Mouse (Mus musculus): ENCODE data around the gene Fat3. TPM values are rescaled to one million over a fixed set of nuclear protein-coding genes. Genes with fewer than 3 reads are reported as not detected.

Fat3 gene
- polyA plus RNA-seq, 1 experiment from 2014 or later = 2.3 TPM

GRCm38 (mm10) chr9:16121756-16122155 is 379.3 kb downstream of the Fat3 start:
- H3K36me3 ChIP-seq = no peaks in the 10 kb centered on the region
- 92% methylated on average over 5 of the region's 5 CpGs for WGBS
- H3K4me1 ChIP-seq = no peaks in the 10 kb centered on the region
- H3K4me3 ChIP-seq = no peak overlapping the region
- H3K27ac ChIP-seq = no peak overlapping the region
- no peak for DNase-seq (ENCODE audit: low spot score)
- no peaks in the 10 kb centered on the region for H3K9me3 ChIP-seq (replicated peaks)
- no peaks in the 10 kb centered on the region for H3K27me3 ChIP-seq (ENCODE audit: low read depth, poor library complexity, severe bottlenecking)

GRCm38 (mm10) chr9:16114821-16115485 is 386.1 kb downstream of the Fat3 start:
- H3K27ac ChIP-seq = no peak overlapping the region
- WGBS = 84% methylated on average over 7 of the region's 7 CpGs
- H3K36me3 ChIP-seq = no peaks in the 10 kb centered on the region
- H3K4me3 ChIP-seq = no peak overlapping the region
- DNase-seq (ENCODE audit: low spot score) = no peak
- no peaks in the 10 kb centered on the region for H3K27me3 ChIP-seq (ENCODE audit: low read depth, poor library complexity, severe bottlenecking)
- H3K4me1 ChIP-seq = no peaks in the 10 kb centered on the region
- no peaks in the 10 kb centered on the region for H3K9me3 ChIP-seq (replicated peaks)

DNA sequence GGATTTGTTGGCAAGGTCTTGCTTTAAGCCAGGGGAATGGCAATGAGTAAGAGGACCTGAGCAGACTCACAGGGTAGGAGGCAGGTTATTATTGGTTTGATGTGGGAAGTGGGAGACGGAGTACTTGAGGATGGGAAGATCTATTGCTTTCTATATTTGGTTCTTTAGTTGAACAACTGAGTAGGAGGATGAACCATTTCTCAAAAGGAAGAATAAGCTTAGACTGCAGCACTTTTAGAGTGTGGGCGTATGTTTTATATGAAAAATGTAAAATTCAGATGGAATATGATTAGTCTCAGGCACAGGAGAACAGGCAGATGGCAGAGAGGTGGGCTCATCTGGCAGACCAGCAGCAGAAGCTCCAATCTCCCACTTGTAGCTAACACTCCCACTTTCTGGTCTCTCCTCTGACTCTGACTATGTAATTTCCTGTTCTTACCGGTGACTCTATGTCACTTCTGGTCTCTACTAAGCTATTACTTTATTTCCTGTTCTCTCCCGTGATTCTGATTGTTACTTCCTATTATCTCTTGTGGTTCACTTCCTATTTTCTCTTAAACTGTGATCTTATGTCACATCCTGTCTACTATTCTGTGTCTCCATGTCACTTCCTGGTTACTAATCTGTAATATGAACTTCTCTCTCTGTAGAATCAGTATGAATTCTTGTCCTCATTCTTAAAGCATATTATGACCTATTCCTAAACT is 387.0 kb downstream of the Fat3 start:
- 87% methylated on average over 4 of the region's 4 CpGs for WGBS
- Histone ChIP-seq H3K9me3 (replicated peaks) (no peaks in the 10 kb centered on the region), H3K27me3 (ENCODE audit: low read depth, poor library complexity, severe bottlenecking) (no peaks in the 10 kb centered on the region), H3K36me3 (no peaks in the 10 kb centered on the region), H3K27ac (no peak overlapping the region), H3K4me1 (no peaks in the 10 kb centered on the region), H3K4me3 (no peak overlapping the region)
- DNase-seq (ENCODE audit: low spot score) = no peak

DNA sequence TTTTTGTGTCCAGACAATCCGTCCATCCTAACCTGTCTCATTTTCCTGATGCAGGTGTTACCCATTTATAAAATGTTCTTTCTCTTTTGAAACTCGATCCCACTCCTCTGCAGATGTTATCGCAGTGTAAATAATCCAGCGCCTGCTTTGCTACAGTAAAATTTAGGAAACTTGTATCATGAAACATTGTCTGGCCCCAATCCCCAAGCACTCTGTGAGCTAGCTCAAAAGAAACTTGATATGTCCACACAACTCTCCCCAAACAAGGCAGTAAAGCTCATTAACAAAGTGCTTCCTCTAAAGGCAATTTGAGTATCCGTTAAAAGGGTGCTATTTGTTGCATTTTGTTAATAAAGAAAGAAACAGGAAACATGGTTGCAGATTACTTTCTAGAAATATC is 393.2 kb downstream of the Fat3 start:
- DNase-seq (ENCODE audit: low spot score) = no peak
- Histone ChIP-seq H3K9me3 (replicated peaks) (no peaks in the 10 kb centered on the region), H3K4me3 (no peak overlapping the region), H3K27ac (no peak overlapping the region), H3K27me3 (ENCODE audit: low read depth, poor library complexity, severe bottlenecking) (no peaks in the 10 kb centered on the region), H3K36me3 (no peaks in the 10 kb centered on the region), H3K4me1 (peaks cover 17% of the 10 kb centered on the region)
- WGBS = 47% methylated on average over 5 of the region's 5 CpGs

- no peak overlapping the region for H3K27ac ChIP-seq
- H3K4me3 ChIP-seq = no peak overlapping the region
- WGBS = 61% methylated on average over 5 of the region's 5 CpGs
- no peaks in the 10 kb centered on the region for H3K9me3 ChIP-seq (replicated peaks)
- peaks cover 17% of the 10 kb centered on the region for H3K4me1 ChIP-seq
- no peak for DNase-seq (ENCODE audit: low spot score)
- no peaks in the 10 kb centered on the region for H3K27me3 ChIP-seq (ENCODE audit: low read depth, poor library complexity, severe bottlenecking)
- H3K36me3 ChIP-seq = no peaks in the 10 kb centered on the region
Measured at GRCm38 (mm10) chr9:16107386-16107785, 393.7 kb downstream of the Fat3 start.

DNA sequence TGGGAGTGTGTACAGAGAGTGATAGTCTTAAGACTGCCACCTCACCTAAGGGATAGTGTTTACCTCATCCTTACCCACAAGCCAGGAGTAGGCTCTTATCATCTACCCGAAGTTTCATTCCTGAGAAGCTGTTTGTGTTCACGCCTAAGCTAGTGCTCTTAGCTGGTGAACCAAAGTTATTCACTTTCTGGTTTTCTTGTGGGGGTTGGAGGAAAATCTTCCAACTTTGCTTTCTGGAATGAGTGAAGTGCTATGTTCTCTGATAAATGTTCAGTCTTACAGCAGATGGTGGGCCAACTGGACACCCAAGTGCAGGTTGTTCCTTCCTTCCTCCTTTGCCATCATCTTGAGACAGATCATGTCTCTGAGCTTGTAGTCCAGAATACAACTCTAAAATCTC is 402.5 kb downstream of the Fat3 start:
- WGBS = 87% methylated on average over 2 of the region's 2 CpGs
- no peaks in the 10 kb centered on the region for H3K36me3 ChIP-seq
- H3K9me3 ChIP-seq (replicated peaks) = no peaks in the 10 kb centered on the region
- H3K27ac ChIP-seq = no peak overlapping the region
- no peaks in the 10 kb centered on the region for H3K4me1 ChIP-seq
- no peaks in the 10 kb centered on the region for H3K27me3 ChIP-seq (ENCODE audit: low read depth, poor library complexity, severe bottlenecking)
- no peak overlapping the region for H3K4me3 ChIP-seq
- DNase-seq (ENCODE audit: low spot score) = no peak

DNA sequence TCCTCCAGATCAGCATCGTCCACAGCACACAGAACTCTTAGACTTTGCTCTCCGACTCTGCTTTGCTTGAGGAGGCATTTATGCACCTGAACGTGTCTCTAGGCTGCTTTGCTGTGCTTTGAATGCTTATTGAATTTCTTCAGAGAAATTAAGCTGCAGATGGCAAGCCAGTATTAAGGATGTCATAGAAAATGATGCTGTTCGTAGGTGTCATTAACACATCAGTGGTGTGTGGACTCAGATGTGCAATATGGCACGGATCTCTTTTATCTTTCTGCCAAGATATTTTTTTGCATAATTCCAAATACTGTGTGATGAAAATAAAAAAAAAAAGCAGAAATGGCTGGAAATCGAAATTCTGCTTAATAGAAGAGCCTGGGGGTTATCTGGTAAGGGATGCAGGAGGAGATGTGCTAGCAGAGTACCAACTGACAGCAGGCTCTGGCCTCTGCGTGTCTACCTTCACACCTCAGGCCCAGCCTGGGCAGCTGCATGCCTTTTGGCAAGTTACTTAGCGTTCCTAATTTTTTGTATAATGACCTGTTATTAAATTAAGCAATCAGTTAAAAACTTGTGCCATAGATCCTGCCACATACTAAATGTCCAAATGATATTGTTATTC is 407.9 kb downstream of the Fat3 start:
- DNase-seq (ENCODE audit: low spot score) = no peak
- Histone ChIP-seq H3K4me3 (no peak overlapping the region), H3K27me3 (ENCODE audit: low read depth, poor library complexity, severe bottlenecking) (no peaks in the 10 kb centered on the region), H3K27ac (no peak overlapping the region), H3K4me1 (peaks cover 7% of the 10 kb centered on the region), H3K36me3 (no peaks in the 10 kb centered on the region), H3K9me3 (replicated peaks) (no peaks in the 10 kb centered on the region)
- 80% methylated on average over 8 of the region's 8 CpGs for WGBS

DNA sequence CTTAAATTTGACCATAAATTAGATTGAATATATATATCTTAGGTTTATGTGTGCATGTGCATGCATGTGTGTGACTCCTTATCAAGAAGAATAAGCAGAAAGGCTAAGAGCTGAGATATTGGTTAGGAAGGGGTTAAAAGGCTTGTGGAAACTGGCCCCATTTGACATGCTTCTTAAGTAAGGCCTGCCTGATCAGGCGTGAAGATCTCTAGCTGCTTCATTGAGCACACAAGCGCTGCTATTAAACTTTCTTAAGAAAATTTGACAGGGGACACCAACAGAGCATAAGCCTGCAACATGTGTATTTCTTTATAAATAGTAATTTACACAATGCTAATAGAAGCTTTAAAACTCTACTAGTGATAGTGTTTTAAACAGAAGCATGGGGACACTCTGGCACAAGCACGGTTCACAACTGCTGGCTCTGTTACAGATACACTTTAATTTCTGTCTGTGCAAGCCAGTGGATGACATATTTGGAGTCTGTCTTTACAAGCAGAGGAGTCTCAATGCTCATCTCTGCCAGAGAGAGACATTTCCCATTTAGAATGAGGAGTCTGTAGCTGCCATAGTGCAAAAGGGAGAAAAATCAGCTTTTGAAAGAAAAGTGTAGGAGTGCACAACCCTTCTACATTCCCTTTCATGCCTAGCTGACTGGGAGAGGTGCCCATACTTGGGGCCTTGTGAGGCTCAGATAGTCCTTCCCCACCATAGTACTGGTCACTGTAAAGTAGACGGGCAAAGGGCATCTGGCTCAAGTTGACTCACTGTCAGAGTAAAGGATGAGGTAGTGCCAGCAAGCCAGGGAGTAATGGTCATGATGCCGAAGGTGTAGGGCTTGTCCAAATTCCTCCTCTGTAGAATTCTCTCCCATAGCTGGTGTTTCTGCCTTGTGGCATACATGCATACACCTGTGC is 408.8 kb downstream of the Fat3 start:
- no peaks in the 10 kb centered on the region for H3K27me3 ChIP-seq (ENCODE audit: low read depth, poor library complexity, severe bottlenecking)
- 70% methylated on average over 5 of the region's 5 CpGs for WGBS
- no peak overlapping the region for H3K27ac ChIP-seq

DNA sequence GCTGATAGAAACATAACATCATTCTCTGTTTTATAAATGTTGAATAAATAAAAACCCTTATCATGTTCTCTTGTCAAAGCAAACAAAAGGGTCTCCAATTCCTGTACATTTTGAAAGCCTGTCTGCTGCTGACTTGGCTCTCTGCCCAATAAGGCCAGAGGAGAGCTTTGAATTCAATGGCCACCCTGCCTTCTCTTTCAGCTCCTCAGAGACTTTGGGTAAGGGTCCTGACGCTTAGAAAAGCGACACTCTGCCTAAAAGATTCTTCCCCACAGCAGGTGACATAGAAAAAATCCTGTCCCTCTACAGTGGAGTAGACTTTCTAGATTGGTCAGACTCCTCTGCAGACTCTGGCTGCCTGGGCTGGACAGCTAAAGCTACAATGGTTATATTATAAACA is 421.8 kb downstream of the Fat3 start:
- no peak overlapping the region for H3K27ac ChIP-seq
- no peak overlapping the region for H3K4me3 ChIP-seq
- no peak for DNase-seq (ENCODE audit: low spot score)
- WGBS = 82% methylated on average over 2 of the region's 2 CpGs
- no peaks in the 10 kb centered on the region for H3K9me3 ChIP-seq (replicated peaks)
- H3K27me3 ChIP-seq (ENCODE audit: low read depth, poor library complexity, severe bottlenecking) = no peaks in the 10 kb centered on the region
- no peaks in the 10 kb centered on the region for H3K36me3 ChIP-seq
- no peaks in the 10 kb centered on the region for H3K4me1 ChIP-seq

More for the DNA sequence above, 408.8 kb downstream of the Fat3 start:
- Histone ChIP-seq H3K9me3 (replicated peaks) (no peaks in the 10 kb centered on the region), H3K4me1 (peaks cover 7% of the 10 kb centered on the region), H3K36me3 (no peaks in the 10 kb centered on the region), H3K4me3 (no peak overlapping the region)
- DNase-seq (ENCODE audit: low spot score) = no peak

DNA sequence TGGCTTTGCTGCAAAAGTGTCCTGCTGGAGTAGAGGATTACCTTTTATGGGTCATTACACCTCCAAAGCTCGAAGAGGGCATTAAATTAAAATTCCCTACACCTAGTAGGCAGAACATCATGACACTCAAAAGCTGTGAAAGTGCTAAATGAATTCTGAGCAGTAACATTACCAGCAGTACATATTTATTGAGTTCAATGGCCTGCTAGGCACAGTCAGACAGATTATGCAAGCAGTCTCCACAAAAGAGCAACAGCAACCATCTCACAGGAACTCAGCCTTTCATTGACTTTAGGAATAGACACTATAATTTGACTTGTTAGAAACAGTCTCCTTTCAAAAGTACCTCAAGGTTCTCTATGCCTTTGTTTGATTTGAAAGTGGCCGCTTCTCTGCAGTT is 426.4 kb downstream of the Fat3 start:
- H3K36me3 ChIP-seq = no peaks in the 10 kb centered on the region
- DNase-seq (ENCODE audit: low spot score) = no peak
- no peak overlapping the region for H3K27ac ChIP-seq
- no peaks in the 10 kb centered on the region for H3K9me3 ChIP-seq (replicated peaks)
- H3K4me3 ChIP-seq = no peak overlapping the region
- H3K27me3 ChIP-seq (ENCODE audit: low read depth, poor library complexity, severe bottlenecking) = no peaks in the 10 kb centered on the region
- H3K4me1 ChIP-seq = no peaks in the 10 kb centered on the region
- 80% methylated on average over 2 of the region's 2 CpGs for WGBS

- 85% methylated on average over 6 of the region's 6 CpGs for WGBS
- H3K4me1 ChIP-seq = no peaks in the 10 kb centered on the region
- H3K27me3 ChIP-seq (ENCODE audit: low read depth, poor library complexity, severe bottlenecking) = no peaks in the 10 kb centered on the region
- H3K4me3 ChIP-seq = no peak overlapping the region
- no peaks in the 10 kb centered on the region for H3K9me3 ChIP-seq (replicated peaks)
- no peaks in the 10 kb centered on the region for H3K36me3 ChIP-seq
- H3K27ac ChIP-seq = no peak overlapping the region
- no peak for DNase-seq (ENCODE audit: low spot score)
Measured at GRCm38 (mm10) chr9:16074116-16074515, 427.0 kb downstream of the Fat3 start.

- no peaks in the 10 kb centered on the region for H3K4me1 ChIP-seq
- WGBS = 89% methylated on average over 4 of the region's 4 CpGs
- no peak overlapping the region for H3K4me3 ChIP-seq
Measured at GRCm38 (mm10) chr9:16063447-16063846, 437.6 kb downstream of the Fat3 start.

DNA sequence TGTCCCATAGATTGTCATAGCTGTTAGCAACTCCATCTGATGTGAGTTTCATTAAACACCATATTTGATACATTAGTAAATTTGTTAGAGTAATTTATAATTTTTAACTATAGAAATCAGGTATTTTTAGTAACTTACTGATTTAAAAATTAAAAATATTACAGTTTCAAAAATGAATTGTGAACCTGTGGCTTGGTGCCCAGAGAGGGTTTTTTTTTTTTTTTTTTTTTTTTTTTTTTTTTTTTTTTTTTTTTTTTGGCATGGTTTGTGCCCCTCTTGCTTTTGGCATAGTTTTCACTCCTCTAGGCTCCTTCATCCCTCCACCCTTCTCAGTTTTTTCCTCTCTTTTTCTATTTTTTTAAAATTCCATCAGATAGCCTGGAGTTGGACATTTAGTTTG is 438.6 kb downstream of the Fat3 start:
- no peak overlapping the region for H3K27ac ChIP-seq
- no peaks in the 10 kb centered on the region for H3K27me3 ChIP-seq (ENCODE audit: low read depth, poor library complexity, severe bottlenecking)
- no peaks in the 10 kb centered on the region for H3K4me1 ChIP-seq
- no peak for DNase-seq (ENCODE audit: low spot score)
- no peak overlapping the region for H3K4me3 ChIP-seq
- no peaks in the 10 kb centered on the region for H3K36me3 ChIP-seq
- H3K9me3 ChIP-seq (replicated peaks) = no peaks in the 10 kb centered on the region

More at GRCm38 (mm10) chr9:16063447-16063846, 437.6 kb downstream of the Fat3 start:
- H3K27me3 ChIP-seq (ENCODE audit: low read depth, poor library complexity, severe bottlenecking) = no peaks in the 10 kb centered on the region
- DNase-seq (ENCODE audit: low spot score) = no peak
- H3K9me3 ChIP-seq (replicated peaks) = no peaks in the 10 kb centered on the region
- no peaks in the 10 kb centered on the region for H3K36me3 ChIP-seq
- no peak overlapping the region for H3K27ac ChIP-seq
